Mouse (Mus musculus) adrenal gland, postnatal 14 days (tissue): ENCODE measurements at regions not wholly inside any gene's neighbourhood (a gene's known extent, or its start where the extent isn't known, plus 50 kb on each side); places are given as distances from the start of the nearest gene placed in this dataset.
A peak's percentile ranks its signal among the peaks of the same experiment; 100 is the strongest.

ENCODE experiments used
- DNase-seq: peaks from one replicate; pipeline ENCODE4 v3.0.0; 2021; ENCODE audit warnings: mixed read lengths

GRCm38 (mm10) chr2:6263565-6263964, 50.7 kb upstream of the Echdc3 start:
- DNase-seq = no peak

DNA sequence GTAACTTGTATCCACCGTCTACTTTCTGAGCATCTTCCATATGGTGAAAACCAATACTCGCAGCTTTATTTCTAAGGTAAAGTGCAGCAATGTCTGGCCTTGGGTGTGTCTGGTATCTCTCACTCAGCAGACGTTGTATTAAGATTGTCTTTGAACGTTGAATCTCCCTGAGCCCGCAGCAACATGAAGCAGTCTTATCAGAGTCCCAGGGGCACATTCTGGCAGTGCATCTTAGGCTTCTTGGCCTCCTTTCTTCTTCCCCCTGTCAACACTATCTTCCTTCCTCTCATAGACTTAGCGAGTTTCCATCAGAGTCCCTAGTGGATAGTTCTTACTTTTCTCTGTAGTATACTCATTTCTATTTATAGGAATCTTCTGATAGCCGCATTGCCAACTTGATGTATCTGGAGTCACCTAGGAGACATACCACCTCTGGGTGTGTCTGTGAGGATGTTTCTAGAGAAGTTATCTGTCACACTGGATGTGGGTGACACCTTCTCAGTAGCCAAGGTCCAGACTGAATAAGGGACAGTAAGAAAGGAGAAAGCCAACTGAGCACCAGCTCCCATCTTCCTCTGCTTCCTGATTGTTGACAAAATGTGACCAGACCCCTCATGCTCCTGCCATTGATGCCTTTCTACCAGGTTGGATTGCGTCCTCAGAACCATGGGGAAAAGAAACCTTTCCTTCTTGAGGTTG, 51.4 kb upstream of the Echdc3 start:
- no peak for DNase-seq

DNA sequence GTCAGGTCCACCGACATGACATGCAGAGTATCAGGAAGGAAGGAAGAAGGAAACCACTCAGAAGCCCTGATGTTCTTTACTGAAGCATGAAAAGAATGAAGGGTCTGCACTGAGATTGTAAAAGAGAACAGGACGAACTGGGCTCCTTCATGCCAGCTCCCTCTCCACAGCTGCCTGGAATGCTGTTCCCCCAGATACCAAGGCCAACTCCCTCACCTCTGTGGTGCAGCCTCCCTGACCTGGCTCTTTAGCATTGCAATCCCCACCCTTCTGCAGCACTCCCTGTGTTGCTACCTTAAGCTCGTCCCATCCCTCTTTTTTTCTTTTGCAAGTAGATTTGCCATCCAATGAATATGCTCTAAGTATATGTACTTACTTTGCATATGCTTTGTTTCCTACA, 52.3 kb upstream of the Echdc3 start:
- DNase-seq = no peak

- no peak for DNase-seq
Observed at GRCm38 (mm10) chr2:6267066-6267465, 54.2 kb upstream of the Echdc3 start.

DNA sequence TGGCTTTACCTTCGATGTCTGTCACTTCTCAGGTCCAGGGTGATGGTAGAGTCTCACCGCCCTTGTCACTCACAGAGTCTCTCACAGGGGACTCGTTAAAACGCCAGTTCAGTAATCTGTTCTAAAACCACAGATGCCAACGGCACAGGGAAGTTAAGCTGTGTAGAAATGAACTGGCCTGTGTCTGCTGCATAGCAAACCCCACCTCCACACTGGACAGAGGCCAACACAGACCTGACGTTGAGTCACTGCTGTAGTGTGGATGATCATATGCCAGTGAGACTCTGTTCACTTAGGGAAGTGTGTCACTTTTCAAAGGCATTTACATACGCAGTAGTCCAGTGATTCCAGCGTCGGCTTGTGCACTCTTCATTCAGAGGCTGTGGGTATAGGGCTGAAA, 54.7 kb upstream of the Echdc3 start:
- DNase-seq = peak; percentile 87

DNA sequence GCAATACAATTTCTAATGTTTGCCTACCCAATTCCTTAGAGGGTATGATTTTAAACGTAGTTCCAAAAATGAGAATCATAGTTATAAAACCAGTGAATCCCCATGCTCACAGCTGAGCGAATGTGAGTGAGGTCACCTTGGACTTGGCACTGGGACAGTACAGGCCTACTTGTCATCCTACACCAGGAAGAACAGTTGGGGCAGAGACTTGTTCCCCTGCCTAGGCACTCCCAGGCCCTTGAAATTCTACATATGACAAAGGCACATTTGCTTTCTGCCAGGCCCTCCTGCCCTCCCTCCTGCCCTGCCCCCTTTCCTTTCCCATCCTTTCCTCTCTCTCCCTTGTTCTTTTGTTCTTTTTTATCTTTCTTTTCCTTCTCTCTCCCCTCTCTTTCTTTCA, 50.0 kb upstream of the Usp6nl start:
- DNase-seq = no peak
